Mouse (Mus musculus) adipocyte (in vitro differentiated cells): ENCODE results near the gene Gm5168.
"Not testable (repeated sequence)": the region's sequence is repeated elsewhere in the genome, so short reads cannot be mapped to it uniquely, and the experiment has no call there.

ENCODE experiments used
- DNase-seq: peaks from one replicate; pipeline ENCODE4 v3.0.0-alpha.2; 2016; ENCODE audit warnings: low spot score

The Gm5168 gene

DNA sequence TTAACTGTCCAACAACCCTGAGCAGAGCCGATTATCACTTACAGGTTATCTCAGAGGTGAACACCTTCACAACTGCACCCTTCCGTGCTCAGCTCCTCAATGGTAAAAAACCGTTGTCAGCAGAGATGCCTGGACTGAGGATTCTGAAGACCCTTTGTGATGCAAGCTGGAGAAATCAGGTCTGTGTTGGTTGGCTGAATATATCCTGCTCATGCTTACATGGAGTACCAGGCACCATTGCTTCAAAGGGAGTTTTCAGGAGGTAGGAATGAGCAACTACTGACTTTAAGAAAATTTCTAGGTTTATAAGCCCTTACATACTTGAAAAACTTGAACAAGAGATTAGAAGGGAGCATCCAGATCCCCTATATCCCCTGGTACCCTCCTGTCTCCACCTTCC is at the start of gene Gm5168:
Gm5168 (minus strand) TSS at position 101 of the 400 bp plus-strand sequence.
- not testable (repeated sequence) for DNase-seq
